Mouse (Mus musculus) cerebellum, adult 9-10 months (tissue): Measurements from ENCODE around the gene Gm48552.

Experiments
- DNase-seq: peaks from one replicate; pipeline ENCODE4 v3.0.0; 2022

Gm48552 gene

DNA sequence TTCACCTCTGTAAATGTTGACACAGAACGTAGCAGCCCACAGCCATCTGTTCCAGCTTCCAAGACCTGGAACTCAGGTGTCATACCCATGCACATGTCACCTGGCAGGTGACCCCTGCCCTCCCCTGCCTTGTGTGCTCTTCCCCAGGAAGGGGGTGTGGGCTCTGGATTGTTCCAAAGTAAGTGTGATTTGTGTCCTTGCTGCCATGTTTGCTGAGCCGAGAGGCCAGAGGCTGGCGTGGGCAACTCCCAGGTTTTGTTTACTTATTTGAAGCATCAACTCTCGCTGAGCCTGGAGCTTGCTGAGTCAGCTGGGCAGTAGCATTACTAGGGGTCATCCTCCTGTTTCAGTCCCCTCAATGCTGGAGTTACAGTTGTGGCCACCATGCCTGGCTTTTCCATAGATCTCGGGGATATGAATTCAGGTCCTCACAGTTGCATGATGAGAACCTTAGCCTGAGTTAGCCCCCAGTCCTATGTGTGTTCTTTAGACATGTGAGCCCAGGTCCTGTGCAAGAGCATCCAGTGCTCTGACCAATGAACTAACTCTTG lies at the start of gene Gm48552:
TSS of gene Gm48552 (plus strand) at position 501 of the 551 bp plus-strand sequence.
- no peak for DNase-seq

GRCm38 (mm10) chr10:81340551-81341332 lies 48.1 kb upstream of the Gm48552 start:
- DNase-seq: peak; percentile 32

GRCm38 (mm10) chr10:81341333-81341949 lies 47.4 kb upstream of the Gm48552 start:
- DNase-seq: peak; percentile 65

DNA sequence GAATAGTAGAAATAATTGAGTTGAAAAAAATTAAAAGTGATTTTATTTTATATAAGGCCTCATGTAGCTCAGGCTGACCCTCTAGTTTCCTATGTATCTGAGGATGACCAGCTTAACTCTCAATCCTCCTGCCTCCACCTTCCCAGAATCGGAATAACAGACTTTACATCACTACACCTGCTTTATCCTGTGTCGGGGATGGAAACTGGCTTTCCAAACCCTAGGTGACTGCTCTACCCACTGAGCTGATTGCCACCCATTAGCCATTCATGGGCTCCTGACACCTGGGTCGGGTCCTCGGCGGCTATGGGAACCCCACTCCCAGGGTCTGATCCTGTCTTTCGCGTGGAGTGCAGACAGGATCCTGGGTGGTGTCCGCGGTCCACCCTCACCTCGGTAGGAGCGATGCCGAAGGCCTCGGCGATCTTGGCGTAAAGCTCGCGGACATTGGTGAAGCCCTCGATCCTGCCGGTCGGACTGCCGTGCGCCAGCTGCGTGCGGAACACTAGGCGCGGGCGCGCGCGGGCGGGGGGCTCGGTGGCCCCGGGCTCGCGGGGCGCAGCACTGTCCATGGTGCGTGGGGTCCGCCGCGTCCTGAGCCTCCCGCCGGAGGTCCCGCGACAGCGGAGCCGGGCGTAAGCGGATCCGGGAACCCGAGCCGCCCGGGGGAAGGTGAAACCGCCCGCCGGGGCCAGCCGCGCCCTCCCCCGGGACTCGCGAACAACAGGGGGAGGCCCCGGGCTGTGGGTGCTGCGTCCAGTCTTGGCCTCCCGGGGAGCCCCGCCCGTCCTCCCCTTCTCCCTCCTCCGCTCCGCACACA lies 45.9 kb upstream of the Gm48552 start, which contains the start of gene Gipc3:
TSS of gene Gipc3 (minus strand) at position 581 of the 820 bp plus-strand sequence.
- no peak for DNase-seq

GRCm38 (mm10) chr10:81344421-81345161 lies 44.2 kb upstream of the Gm48552 start:
- peak; percentile 47 for DNase-seq

DNA sequence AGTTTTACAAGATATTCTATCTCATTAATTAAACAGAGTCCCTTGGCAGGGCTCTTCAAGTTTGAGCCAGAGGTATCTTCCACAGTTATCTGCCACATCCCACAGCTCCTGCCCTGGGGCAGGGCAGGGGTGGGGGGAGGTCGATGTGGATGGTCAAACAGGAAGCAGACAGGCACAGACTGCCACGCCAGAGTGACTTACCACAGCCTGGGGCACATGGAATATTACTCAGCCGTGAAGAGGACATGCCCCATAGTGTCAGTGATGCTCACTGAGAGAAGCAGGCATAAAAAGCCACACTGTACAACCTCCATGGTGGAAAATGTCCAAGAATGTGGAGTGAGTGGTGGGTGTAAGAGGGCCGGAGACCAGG lies 43.7 kb upstream of the Gm48552 start:
- DNase-seq: no peak

GRCm38 (mm10) chr10:81346453-81347067 lies 42.2 kb upstream of the Gm48552 start:
- peak; percentile 25 for DNase-seq

DNA sequence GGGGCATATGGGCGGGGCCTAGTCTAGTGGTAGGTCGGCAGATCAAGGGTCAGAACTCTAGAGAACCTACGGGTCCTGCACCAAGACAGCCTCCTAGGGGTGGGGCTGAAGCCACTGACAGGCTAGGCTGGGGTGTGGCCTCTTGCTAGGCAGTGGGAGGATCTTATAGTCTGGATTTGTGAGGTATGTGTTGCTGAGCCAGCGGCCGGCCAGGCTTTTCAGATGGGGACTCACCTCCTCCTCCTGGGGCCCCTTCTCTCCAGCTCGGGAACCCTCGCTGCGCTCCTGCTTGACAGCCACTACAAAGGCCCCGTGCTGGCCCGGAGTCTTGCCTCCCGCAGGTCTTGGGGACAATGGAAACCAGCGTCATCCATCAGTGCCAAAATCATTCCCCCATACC lies 39.7 kb upstream of the Gm48552 start:
- peak; percentile 50 for DNase-seq

DNA sequence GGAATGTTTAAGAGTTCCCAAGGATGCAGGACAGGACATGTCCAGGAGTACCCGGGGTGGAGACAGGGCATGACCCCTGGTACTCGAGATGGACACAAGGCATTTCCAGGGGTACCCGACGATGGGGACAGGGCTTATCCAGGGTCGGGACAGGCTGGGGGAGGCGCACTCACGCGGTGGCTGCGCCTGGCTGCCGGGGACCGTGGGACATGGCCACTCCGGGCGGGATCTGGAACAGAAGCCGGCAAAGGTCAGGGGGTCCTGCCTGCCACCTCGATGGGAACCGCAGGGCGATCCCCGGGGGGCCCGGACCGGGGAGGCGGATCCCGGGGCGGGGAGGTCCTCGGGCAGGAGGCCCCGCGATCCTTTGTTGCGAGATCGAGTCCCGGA lies 38.8 kb upstream of the Gm48552 start:
- DNase-seq: peak; percentile 67

GRCm38 (mm10) chr10:81350351-81351063 lies 38.3 kb upstream of the Gm48552 start, which contains the start of gene Hmg20b:
Gene Hmg20b, minus strand, starts transcription at chr10:81350480.
- DNase-seq: peak; percentile 99

GRCm38 (mm10) chr10:81351678-81352291 lies 37.0 kb upstream of the Gm48552 start:
- DNase-seq: peak; percentile 51

GRCm38 (mm10) chr10:81354738-81355477 lies 33.9 kb upstream of the Gm48552 start:
- peak; percentile 38 for DNase-seq

- DNase-seq: peak; percentile 27
Observed at GRCm38 (mm10) chr10:81355533-81355932, 33.3 kb upstream of the Gm48552 start.

GRCm38 (mm10) chr10:81356352-81356990 lies 32.3 kb upstream of the Gm48552 start:
- peak; percentile 43 for DNase-seq

DNA sequence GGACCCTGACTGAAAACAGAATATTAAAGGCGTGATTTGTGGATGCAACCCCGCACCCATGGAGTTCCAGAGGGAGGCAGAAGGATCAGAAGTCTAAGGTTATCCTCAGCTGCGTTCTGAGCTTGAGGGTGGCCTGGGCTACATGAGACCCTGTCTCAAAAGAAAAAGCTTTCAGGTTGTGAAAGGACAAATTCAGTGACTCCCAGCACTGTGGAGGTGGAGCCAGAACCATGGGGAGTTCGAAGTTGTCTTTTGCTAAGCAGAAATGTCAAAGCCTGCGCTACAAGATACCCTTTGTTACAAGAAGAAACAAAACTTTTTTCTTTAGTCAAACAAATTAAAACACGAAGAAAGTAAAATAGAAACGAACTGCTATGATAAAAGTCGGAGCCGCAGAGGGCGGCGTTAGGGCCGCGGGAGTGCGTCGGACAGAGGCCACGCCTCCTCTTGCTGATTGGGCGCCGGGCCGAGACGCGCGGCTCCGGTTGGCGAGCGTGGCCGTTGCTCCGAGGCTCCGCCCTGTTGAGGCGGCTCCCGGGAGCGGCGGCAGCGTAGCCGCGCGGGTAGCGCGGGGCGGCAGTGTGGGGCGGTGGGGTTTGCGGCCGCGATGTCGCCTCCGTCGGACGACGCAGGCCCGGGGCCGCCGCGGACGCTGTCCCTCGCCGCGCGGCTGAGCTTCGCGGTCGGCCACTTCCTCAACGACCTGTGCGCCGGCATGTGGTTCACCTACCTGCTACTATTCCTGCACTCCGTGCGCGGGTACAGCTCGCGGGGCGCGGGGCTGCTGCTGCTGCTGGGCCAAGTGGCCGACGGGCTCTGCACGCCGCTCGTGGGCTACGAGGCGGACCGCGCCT lies 31.6 kb upstream of the Gm48552 start, which contains the start of gene Mfsd12:
TSS of gene Mfsd12 (plus strand) at position 501 of the 854 bp plus-strand sequence.
- peak; percentile 85 for DNase-seq

- DNase-seq: no peak
Observed at GRCm38 (mm10) chr10:81358209-81358608, 30.6 kb upstream of the Gm48552 start.

DNA sequence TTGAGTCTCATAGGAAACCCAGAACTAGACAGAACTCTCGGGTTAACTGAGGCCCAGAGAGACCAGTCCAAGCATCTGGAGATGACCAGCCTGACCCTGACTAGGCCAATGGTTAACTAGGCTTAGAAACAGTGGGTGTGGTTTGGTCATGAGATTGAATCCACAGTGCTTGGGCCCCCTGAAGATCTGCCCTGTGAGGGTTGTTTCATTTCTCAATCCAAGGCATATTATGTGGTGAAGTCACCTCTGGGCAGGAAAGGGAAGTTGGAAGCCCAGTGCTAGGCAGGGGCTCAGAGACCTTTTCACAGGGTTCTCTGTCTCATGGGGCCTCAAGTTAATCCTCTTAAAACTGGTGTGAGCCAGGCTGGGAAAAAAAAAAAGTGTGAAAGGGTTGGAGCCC lies 30.0 kb upstream of the Gm48552 start:
- DNase-seq: no peak

DNA sequence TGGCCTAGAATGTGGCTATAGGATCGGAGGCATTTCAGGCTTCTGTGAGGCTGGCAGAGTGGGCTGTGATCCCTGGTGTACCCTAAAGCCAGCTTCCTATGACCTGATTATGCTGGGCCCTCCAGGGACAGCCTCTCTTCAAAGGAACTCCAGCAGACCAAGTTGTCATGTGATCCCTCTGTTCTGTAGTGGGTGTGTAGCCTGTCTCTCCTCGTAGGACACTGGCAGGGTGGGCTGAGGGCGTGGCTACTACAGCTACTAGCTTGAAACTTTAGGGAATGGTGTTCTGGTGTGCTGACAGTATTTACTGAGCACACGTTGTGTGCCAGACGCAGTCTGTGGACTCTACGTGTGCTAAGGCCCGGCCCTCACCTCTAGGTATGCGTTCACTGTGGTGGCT lies 28.1 kb upstream of the Gm48552 start:
- DNase-seq: no peak
